Mouse (Mus musculus) right cerebral cortex, postnatal 25 days (tissue): Measurements from ENCODE around the gene Sv2c.
"Not testable (repeated sequence)": the region's sequence is repeated elsewhere in the genome, so short reads cannot be mapped to it uniquely, and the experiment has no call there.

Experiments used
- DNase-seq: peaks from one replicate; pipeline ENCODE4 v3.0.0; 2022

Gene Sv2c

DNA sequence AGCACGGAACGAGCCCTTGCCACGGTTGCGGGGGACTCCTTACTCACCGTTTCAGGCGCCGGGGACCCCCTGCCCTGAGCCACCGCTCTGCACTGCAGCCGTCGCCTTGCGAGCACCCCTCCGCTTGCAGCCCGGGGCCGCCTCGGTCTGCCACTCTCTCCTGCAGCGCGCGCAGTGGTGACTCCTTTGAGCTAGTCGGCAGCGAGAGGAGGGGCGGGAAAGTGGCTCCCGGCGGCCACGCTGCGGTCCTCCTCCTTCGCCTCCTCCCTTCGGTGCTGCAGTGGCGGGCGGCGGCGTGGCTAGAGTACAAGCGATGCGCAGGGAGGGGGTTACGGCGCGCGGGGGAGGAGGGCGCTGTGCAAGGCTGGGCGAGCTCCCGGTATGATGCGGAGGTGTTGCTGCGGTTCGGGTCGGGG, at the start of gene Sv2c:
Sv2c (minus strand) TSS at position 177 of the 416 bp plus-strand sequence.
- peak; percentile 69 for DNase-seq

DNA sequence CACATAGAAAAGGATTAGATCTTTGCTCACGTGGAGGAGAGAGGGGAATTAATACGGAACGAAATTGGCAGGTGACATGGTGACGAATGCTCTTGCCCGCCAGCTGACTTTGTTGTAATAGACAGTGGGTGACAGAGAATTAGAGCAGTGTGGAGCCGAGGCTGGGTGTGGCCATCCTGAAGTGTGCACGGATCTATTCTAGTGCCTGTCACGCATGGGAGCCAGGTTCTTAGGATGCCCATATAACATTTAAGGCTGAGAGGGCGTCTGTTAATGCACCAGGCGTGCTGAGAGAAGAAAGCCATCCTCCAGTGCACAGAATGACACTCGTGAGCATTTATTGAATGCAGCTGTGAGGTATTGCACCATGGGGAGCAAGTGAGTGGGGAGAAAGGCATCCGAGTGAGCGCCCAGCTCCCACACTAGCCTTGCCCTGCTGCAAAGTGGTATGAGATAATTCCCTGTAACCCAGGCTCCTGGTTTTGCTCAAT, 48.3 kb upstream of the Sv2c start:
- DNase-seq = no peak

- peak; percentile 29 for DNase-seq
These were observed 43.3 kb upstream of the Sv2c start for GRCm38 (mm10) chr13:96175591-96176212.

GRCm38 (mm10) chr13:96173686-96174085, 41.3 kb upstream of the Sv2c start:
- DNase-seq = no peak

DNA sequence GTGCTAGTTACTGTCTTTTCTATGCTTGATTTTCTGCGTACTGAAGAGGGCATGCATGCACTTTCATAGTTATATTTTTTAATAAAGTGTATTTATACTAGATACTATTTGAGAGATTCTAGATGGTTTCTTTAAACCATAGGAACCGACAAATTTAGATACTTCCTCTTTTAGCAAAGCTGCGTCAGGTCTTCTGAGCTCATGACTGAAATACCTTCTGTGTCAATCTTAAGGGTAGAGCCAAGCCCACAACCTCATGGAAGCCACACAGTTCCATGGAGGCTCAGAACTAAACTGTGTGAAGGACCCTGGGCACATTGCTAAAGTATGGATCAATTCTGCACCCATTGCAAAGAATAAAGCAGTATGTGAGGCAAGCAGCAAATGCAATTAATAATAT, 39.9 kb upstream of the Sv2c start:
- DNase-seq = no peak

GRCm38 (mm10) chr13:96168991-96169665, 36.8 kb upstream of the Sv2c start:
- no peak for DNase-seq

GRCm38 (mm10) chr13:96166593-96166992, 34.2 kb upstream of the Sv2c start:
- DNase-seq = no peak

GRCm38 (mm10) chr13:96133363-96134100, 1.2 kb upstream of the Sv2c start:
- DNase-seq = peak; percentile 11

GRCm38 (mm10) chr13:96132833-96133232, 456 bp upstream of the Sv2c start:
- peak; percentile 19 for DNase-seq

DNA sequence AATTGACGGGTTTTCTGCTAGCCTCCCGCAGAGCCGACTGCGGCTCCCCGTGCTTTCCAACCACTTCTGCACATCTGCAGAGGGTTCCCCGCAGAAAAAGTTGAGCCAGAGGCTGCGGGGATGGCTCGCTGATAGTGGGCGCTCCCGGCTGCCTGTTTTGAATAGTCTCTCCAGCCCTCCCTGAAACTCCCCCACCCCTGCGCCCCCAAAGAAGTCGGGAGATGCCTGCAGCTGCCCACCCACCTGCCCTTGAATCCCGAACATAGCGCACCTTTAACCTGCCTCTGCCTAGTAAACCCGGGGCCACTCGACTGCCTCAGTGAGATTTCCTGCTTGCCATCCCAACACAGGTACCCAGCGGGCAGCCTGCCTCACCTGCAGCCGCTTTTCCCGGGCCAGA, 466 bp downstream of the Sv2c start:
- DNase-seq = no peak

GRCm38 (mm10) chr13:96131050-96131449, 1.3 kb downstream of the Sv2c start:
- peak; percentile 60 for DNase-seq

GRCm38 (mm10) chr13:96129081-96129480, 3.3 kb downstream of the Sv2c start:
- DNase-seq = no peak

- no peak for DNase-seq
These were observed 5.7 kb downstream of the Sv2c start for GRCm38 (mm10) chr13:96126669-96127068.

- no peak for DNase-seq
These were observed 7.4 kb downstream of the Sv2c start for GRCm38 (mm10) chr13:96125011-96125410.

DNA sequence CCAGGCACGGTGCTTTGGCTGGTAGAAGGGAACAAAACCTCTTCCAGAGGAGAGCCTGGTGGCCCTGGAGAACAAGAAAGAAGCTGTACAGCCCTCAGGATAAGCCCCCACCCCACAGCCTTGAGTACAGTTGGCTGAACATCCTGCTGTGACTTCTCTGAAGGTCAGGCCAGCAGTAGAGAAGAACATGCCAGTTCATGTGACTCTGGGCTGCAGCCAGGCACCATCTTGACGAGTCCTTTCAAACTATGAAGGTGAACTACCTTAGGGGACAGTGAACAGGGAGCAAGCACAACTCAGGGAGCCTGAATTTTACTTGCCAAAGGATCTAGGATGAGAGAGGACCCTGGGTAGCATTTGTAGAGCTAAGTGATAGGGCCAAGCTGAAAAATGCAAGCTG, 19.7 kb downstream of the Sv2c start:
- DNase-seq = no peak

- DNase-seq = no peak
These were observed 21.6 kb downstream of the Sv2c start for GRCm38 (mm10) chr13:96110767-96111166.

DNA sequence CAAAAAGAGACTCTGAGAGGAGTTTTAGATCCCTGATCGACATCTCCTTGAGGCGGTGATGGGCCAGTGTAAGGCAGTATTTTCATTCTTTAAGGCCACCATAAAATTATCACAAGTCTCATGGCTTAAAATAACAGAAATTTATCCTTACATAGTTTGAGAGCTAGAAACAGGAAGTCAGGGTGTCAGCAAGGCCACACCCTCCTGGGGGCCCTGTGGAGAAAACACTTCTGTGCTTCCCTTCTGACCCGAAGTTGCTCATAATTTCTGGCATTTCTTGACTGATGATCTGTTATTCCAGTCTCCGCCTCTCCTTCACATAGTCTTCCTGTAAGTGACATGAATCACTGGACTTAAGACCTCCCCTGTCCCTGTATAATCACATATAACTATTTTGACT, 26.0 kb downstream of the Sv2c start:
- no peak for DNase-seq

DNA sequence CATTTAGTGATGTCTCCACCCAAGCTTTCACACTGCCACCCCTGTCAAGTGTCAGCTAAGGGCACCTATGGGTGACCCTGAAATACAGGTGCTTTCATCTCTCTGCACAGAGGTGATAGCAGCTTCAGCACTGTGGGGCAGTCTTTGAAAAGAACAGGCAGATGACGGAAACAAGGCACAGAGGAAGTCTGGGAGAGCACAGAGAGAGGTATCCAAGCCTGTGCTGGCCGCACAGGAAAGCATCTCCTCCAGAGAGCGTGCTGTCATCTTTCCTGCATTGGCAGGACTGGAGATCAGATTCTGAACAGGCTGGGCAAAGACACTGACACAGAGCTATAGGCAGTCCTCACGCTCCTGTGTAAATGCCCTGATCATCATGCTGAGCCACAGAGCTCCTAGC, 41.4 kb downstream of the Sv2c start:
- no peak for DNase-seq

GRCm38 (mm10) chr13:96085581-96086302, 46.6 kb downstream of the Sv2c start:
- DNase-seq = no peak

GRCm38 (mm10) chr13:96081754-96082153, 50.6 kb downstream of the Sv2c start, which contains the start of gene Gm17190:
Gene Gm17190, plus strand, starts transcription at chr13:96082054.
- not testable (repeated sequence) for DNase-seq

GRCm38 (mm10) chr13:96081276-96081675, 51.1 kb downstream of the Sv2c start, which contains the start of gene Gm20075:
Gene Gm20075, minus strand, starts transcription at chr13:96081376.
- DNase-seq = not testable (repeated sequence)

DNA sequence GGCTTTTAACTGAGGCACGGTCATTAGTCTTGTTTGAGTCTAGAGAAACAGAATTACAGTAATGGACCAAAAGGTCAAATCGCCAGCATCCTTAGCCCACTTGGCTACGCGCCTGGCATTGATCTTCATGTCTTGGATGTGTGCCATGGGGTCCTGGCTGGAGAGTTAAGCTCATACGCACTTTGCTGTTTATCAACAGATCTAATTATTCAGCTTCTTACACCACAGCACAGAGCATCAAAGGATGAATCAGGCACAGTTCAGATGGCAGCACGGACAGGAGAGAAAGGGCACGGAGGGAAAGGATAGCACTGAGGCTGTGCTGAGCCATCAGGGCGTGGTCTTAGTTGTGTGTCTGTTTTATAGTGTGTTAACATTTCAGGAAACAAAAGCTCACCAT, 58.8 kb downstream of the Sv2c start:
- DNase-seq = no peak

GRCm38 (mm10) chr13:96052755-96053154, 79.6 kb downstream of the Sv2c start:
- DNase-seq = no peak
